Mouse (Mus musculus): ENCODE data around the gene Ldha. TPM values are rescaled to one million over a fixed set of nuclear protein-coding genes. Genes with fewer than 3 reads are reported as not detected.
"Not testable (repeated sequence)": the region's sequence is repeated elsewhere in the genome, so short reads cannot be mapped to it uniquely, and the experiment has no call there.

The Ldha gene
- 905 and 993 TPM in 2 replicates for polyA plus RNA-seq (2015; fragmentation: Nextera tagmentation; extraction: Ambion mirVana)

GRCm38 (mm10) chr7:46840787-46841525, at the start of gene Ldha:
TSS of gene Ldha (plus strand) at chr7:46841475.
- WGBS: 32% methylated on average over 6 of the region's 6 CpGs
- ATAC-seq: no peak
- Histone ChIP-seq H3K27me3 (peaks cover 8% of the 10 kb centered on the region; the same call in 1 of the 2 replicates), H3K4me3 (no peak within 1 kb of the TSS), H3K4me2 (no peak within 1 kb of the TSS), H3K9me3 (replicated peaks) (no peaks in the 10 kb centered on the region), H3K27ac (no peak within 1 kb of the TSS), H3K9ac (no peak within 1 kb of the TSS), H3K4me1 (peaks cover 28% of the 10 kb centered on the region), H3K36me3 (ENCODE audit: poor library complexity, severe bottlenecking) (no peaks in the 10 kb centered on the region)

- no peak overlapping the region for H3K4me2 ChIP-seq
- ATAC-seq: no peak
- WGBS: 84% methylated on average over 4 of the region's 4 CpGs
Measured at GRCm38 (mm10) chr7:46793871-46794270, 47.4 kb upstream of the Ldha start.

GRCm38 (mm10) chr7:46795287-46796205, 45.7 kb upstream of the Ldha start, which contains the start of the genes Hps5 and Gtf2h1:
TSS of gene Hps5 (minus strand) at chr7:46796064.
TSS of gene Gtf2h1 (plus strand) at chr7:46796103.
- peak; percentile 99 for ATAC-seq
- Histone ChIP-seq H3K4me3 (peak within 1 kb of the TSS; percentile 90), H3K9me3 (replicated peaks) (no peaks in the 10 kb centered on the region), H3K4me2 (peak within 1 kb of the TSS; percentile 87), H3K27me3 (no peaks in the 10 kb centered on the region), H3K9ac (peak within 1 kb of the TSS; percentile 92), H3K4me1 (peaks cover 28% of the 10 kb centered on the region), H3K36me3 (ENCODE audit: poor library complexity, severe bottlenecking) (peaks cover 14% of the 10 kb centered on the region), H3K27ac (peak within 1 kb of the TSS; percentile 82)
- under 1% methylated on average over 57 of the region's 75 CpGs for WGBS

More at GRCm38 (mm10) chr7:46793871-46794270, 47.4 kb upstream of the Ldha start:
- Histone ChIP-seq H3K4me1 (peaks cover 28% of the 10 kb centered on the region), H3K36me3 (ENCODE audit: poor library complexity, severe bottlenecking) (peaks cover 15% of the 10 kb centered on the region), H3K27me3 (no peaks in the 10 kb centered on the region), H3K9me3 (replicated peaks) (no peaks in the 10 kb centered on the region), H3K4me3 (no peak overlapping the region), H3K27ac (no peak overlapping the region), H3K9ac (no peak overlapping the region)

GRCm38 (mm10) chr7:46796206-46796679, 45.0 kb upstream of the Ldha start:
- under 1% methylated on average over 30 of the region's 31 CpGs for WGBS
- Histone ChIP-seq H3K9ac (peak overlapping the region; percentile 92), H3K4me2 (peak overlapping the region; percentile 87), H3K4me3 (peak overlapping the region; percentile 90), H3K9me3 (replicated peaks) (no peaks in the 10 kb centered on the region), H3K27me3 (no peaks in the 10 kb centered on the region), H3K36me3 (ENCODE audit: poor library complexity, severe bottlenecking) (peaks cover 15% of the 10 kb centered on the region), H3K27ac (0 out of 2 replicates have a peak overlapping the region, but pooled peaks have one; percentile 31), H3K4me1 (peaks cover 28% of the 10 kb centered on the region)
- ATAC-seq: no peak; the same call in 1 of the 2 replicates

GRCm38 (mm10) chr7:46796779-46797178, 44.5 kb upstream of the Ldha start:
- no peaks in the 10 kb centered on the region for H3K27me3 ChIP-seq
- peaks cover 28% of the 10 kb centered on the region for H3K4me1 ChIP-seq
- peaks cover 19% of the 10 kb centered on the region for H3K36me3 ChIP-seq (ENCODE audit: poor library complexity, severe bottlenecking)
- H3K9ac ChIP-seq: peak overlapping the region; percentile 92
- H3K4me2 ChIP-seq: peak overlapping the region; percentile 87
- WGBS: 62% methylated on average over 6 of the region's 6 CpGs
- H3K27ac ChIP-seq: no peak overlapping the region
- no peaks in the 10 kb centered on the region for H3K9me3 ChIP-seq (replicated peaks)
- peak overlapping the region; percentile 90 for H3K4me3 ChIP-seq
- ATAC-seq: no peak

- 95% methylated on average over 6 of the region's 6 CpGs for WGBS
- ATAC-seq: no peak
- no peak overlapping the region for H3K9ac ChIP-seq
- no peaks in the 10 kb centered on the region for H3K27me3 ChIP-seq
- H3K4me1 ChIP-seq: no peaks in the 10 kb centered on the region
- peaks cover 82% of the 10 kb centered on the region for H3K36me3 ChIP-seq (ENCODE audit: poor library complexity, severe bottlenecking)
- H3K4me2 ChIP-seq: no peak overlapping the region
- H3K27ac ChIP-seq: no peak overlapping the region
- H3K4me3 ChIP-seq: no peak overlapping the region
- H3K9me3 ChIP-seq (replicated peaks): no peaks in the 10 kb centered on the region
Measured at GRCm38 (mm10) chr7:46810325-46810724, 30.9 kb upstream of the Ldha start.

GRCm38 (mm10) chr7:46814012-46814411, 27.3 kb upstream of the Ldha start:
- 91% methylated on average over 4 of the region's 4 CpGs for WGBS
- H3K4me1 ChIP-seq: no peaks in the 10 kb centered on the region
- H3K27me3 ChIP-seq: no peaks in the 10 kb centered on the region
- H3K4me2 ChIP-seq: no peak overlapping the region
- no peak for ATAC-seq
- H3K9ac ChIP-seq: no peak overlapping the region
- no peaks in the 10 kb centered on the region for H3K9me3 ChIP-seq (replicated peaks)
- H3K27ac ChIP-seq: no peak overlapping the region
- no peak overlapping the region for H3K4me3 ChIP-seq
- H3K36me3 ChIP-seq (ENCODE audit: poor library complexity, severe bottlenecking): peaks cover 87% of the 10 kb centered on the region

- WGBS: 95% methylated on average over 15 of the region's 15 CpGs
- not testable (repeated sequence) for H3K4me2 ChIP-seq; H3K27ac ChIP-seq; H3K9ac ChIP-seq; H3K4me3 ChIP-seq; H3K9me3 ChIP-seq (replicated peaks); H3K27me3 ChIP-seq; ATAC-seq; H3K4me1 ChIP-seq
- H3K36me3 ChIP-seq (ENCODE audit: poor library complexity, severe bottlenecking): peaks cover 66% of the 10 kb centered on the region
Measured at GRCm38 (mm10) chr7:46820876-46821632, 20.2 kb upstream of the Ldha start.

GRCm38 (mm10) chr7:46827046-46827802, 14.1 kb upstream of the Ldha start:
- Histone ChIP-seq H3K4me3 (no peak overlapping the region), H3K27ac (no peak overlapping the region), H3K4me2 (no peak overlapping the region), H3K9me3 (replicated peaks) (no peaks in the 10 kb centered on the region), H3K9ac (no peak overlapping the region), H3K27me3 (no peaks in the 10 kb centered on the region), H3K4me1 (no peaks in the 10 kb centered on the region), H3K36me3 (ENCODE audit: poor library complexity, severe bottlenecking) (peaks cover 23% of the 10 kb centered on the region)
- WGBS: 81% methylated on average over 20 of the region's 20 CpGs
- no peak for ATAC-seq

- Histone ChIP-seq H3K27ac (no peak overlapping the region), H3K27me3 (no peaks in the 10 kb centered on the region)
- no peak for ATAC-seq
Measured at GRCm38 (mm10) chr7:46827803-46828184, 13.5 kb upstream of the Ldha start.

GRCm38 (mm10) chr7:46829911-46830310, 11.4 kb upstream of the Ldha start:
- Histone ChIP-seq H3K4me2 (no peak overlapping the region), H3K4me3 (no peak overlapping the region), H3K27me3 (no peaks in the 10 kb centered on the region), H3K9me3 (replicated peaks) (no peaks in the 10 kb centered on the region), H3K36me3 (ENCODE audit: poor library complexity, severe bottlenecking) (no peaks in the 10 kb centered on the region), H3K4me1 (no peaks in the 10 kb centered on the region), H3K9ac (no peak overlapping the region), H3K27ac (no peak overlapping the region)
- ATAC-seq: no peak
- 90% methylated on average over 12 of the region's 12 CpGs for WGBS

More at GRCm38 (mm10) chr7:46827803-46828184, 13.5 kb upstream of the Ldha start:
- Histone ChIP-seq H3K36me3 (ENCODE audit: poor library complexity, severe bottlenecking) (peaks cover 17% of the 10 kb centered on the region), H3K4me1 (no peaks in the 10 kb centered on the region), H3K9ac (no peak overlapping the region), H3K4me3 (no peak overlapping the region), H3K4me2 (no peak overlapping the region), H3K9me3 (replicated peaks) (no peaks in the 10 kb centered on the region)
- WGBS: 97% methylated on average over 2 of the region's 2 CpGs
